ENCODE assay signal across 19 mouse cellular contexts in the genomic region with DNA sequence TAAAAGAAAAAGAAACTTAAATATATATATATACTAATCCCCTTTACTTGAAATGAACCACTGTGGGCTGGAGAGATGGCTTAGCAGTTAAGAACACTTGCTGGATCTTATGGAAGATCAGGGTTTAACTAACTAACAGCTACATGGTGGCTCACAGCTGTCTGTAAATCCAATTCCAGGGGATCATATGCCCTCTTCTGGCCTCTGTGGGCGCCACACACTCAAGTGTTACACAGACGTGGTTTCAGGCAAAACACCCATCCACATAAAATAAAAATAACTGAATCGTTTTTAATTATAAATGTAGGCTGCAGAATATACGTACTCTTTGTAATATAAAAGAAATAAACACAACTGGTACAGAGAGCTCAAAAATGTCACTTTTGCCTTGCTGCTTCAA. TPM values are rescaled to one million over a fixed set of nuclear protein-coding genes. Genes with fewer than 3 reads are reported as not detected.
DNase-seq lines count a peak whose midpoint lies in the region; ATAC-seq and TF ChIP-seq lines count a peak whose summit lies in the region.
"Had no signal": no experiment of that assay in that cellular context is flagged by ENCODE, and none has a peak within 500 bp of the region (broad histone marks: within the 10 kb centered on the region; RNA-seq: fewer than 3 reads in every experiment).

No protein-coding gene starts in this region.

- TF ChIP-seq CTCF in intestine, postnatal 0 days (IDR thresholded peaks at IDR 0.05; ENCODE audit: low read depth): peak; percentile 39
- TF ChIP-seq CTCF in left cerebral cortex, adult 2 months (IDR thresholded peaks at IDR 0.05): peak; percentile 13; the same call in 1 of the 2 replicates

- H3K9ac ChIP-seq in intestine, postnatal 0 days (ENCODE audit: low read depth, low read length): no peak overlapping the region
- H3K9ac ChIP-seq in intestine, embryonic 16.5 days (ENCODE audit: low read depth, low read length): no peak overlapping the region
- H3K9ac ChIP-seq: forebrain, postnatal 0 days; heart, embryonic 13.5 days; hindbrain, embryonic 15.5 days; neural tube, embryonic 13.5 days had no signal

- no peaks in the 10 kb centered on the region for H3K27me3 ChIP-seq in intestine, postnatal 0 days (replicated peaks; ENCODE audit: control insufficient read depth, insufficient read depth, low read length)
- H3K27me3 ChIP-seq in intestine, embryonic 16.5 days (replicated peaks; ENCODE audit: control insufficient read depth, insufficient read depth, low read length): no peaks in the 10 kb centered on the region
- H3K27me3 ChIP-seq: heart, embryonic 13.5 days; hindbrain, embryonic 15.5 days; neural tube, embryonic 13.5 days had no signal

- no peak overlapping the region for H3K4me3 ChIP-seq in intestine, postnatal 0 days (ENCODE audit: low read depth, low read length)
- no peak overlapping the region for H3K4me3 ChIP-seq in intestine, embryonic 16.5 days (ENCODE audit: low read length)
- no peak overlapping the region for H3K4me3 ChIP-seq in left cerebral cortex, adult 2 months
- H3K4me3 ChIP-seq: heart, embryonic 13.5 days; hindbrain, embryonic 15.5 days; limb, embryonic 10.5 days; neural tube, embryonic 13.5 days had no signal

- intact Hi-C loops in left cerebral cortex, adult 2 months (cut with DNase I): no loop called here

- H3K4me1 ChIP-seq in intestine, postnatal 0 days (replicated peaks; ENCODE audit: control insufficient read depth, insufficient read depth, low read length): no peaks in the 10 kb centered on the region
- H3K4me1 ChIP-seq in intestine, embryonic 16.5 days (ENCODE audit: control insufficient read depth, insufficient read depth, low read length): no peaks in the 10 kb centered on the region
- H3K4me1 ChIP-seq: heart, embryonic 13.5 days; hindbrain, embryonic 15.5 days; limb, embryonic 10.5 days; neural tube, embryonic 13.5 days had no signal

- WGBS in intestine, postnatal 0 days: 93% methylated on average over 4 of the region's 4 CpGs
- WGBS in intestine, embryonic 16.5 days: 85% methylated on average over 4 of the region's 4 CpGs

- H3K9me3 ChIP-seq in intestine, postnatal 0 days (ENCODE audit: control insufficient read depth): no peaks in the 10 kb centered on the region
- H3K9me3 ChIP-seq in intestine, embryonic 16.5 days (ENCODE audit: control insufficient read depth, low read length): no peaks in the 10 kb centered on the region
- H3K9me3 ChIP-seq: heart, embryonic 13.5 days; hindbrain, embryonic 15.5 days; limb, embryonic 10.5 days; neural tube, embryonic 13.5 days had no signal

- DNase-seq in left cerebral cortex, adult 2 months (ENCODE audit: extremely low spot score in 1 of 2, low spot score in 2 of 2): no peak
- no peak for DNase-seq in left cerebral cortex, adult 18-20 months (ENCODE audit: low spot score in 2 of 2)
- DNase-seq in ES-CJ7 (ENCODE audit: low read depth, low spot score) (peak; percentile 42), NIH3T3 (ENCODE audit: low read depth) (peak; percentile 34)
- DNase-seq: cerebellum, adult 9-11 months; embryo, embryonic 11 days; forebrain, postnatal 0 days; heart, postnatal 36 days; kidney, adult 18-20 months; lung, adult 2 months; thymus, postnatal 36 days had no signal

- H3K36me3 ChIP-seq in intestine, postnatal 0 days (ENCODE audit: control insufficient read depth, insufficient read depth): peaks cover 3% of the 10 kb centered on the region; the same call in 1 of the 2 replicates
- H3K36me3 ChIP-seq in intestine, embryonic 16.5 days (ENCODE audit: control insufficient read depth, insufficient read depth, low read length): no peaks in the 10 kb centered on the region

- no peak overlapping the region for H3K4me2 ChIP-seq in intestine, postnatal 0 days (replicated peaks; ENCODE audit: low read depth)
- no peak overlapping the region for H3K4me2 ChIP-seq in intestine, embryonic 16.5 days (ENCODE audit: low read depth, low read length)
- H3K4me2 ChIP-seq: heart, embryonic 13.5 days; hindbrain, embryonic 15.5 days; midbrain, embryonic 11.5 days; neural tube, embryonic 13.5 days had no signal

- H3K27ac ChIP-seq in intestine, postnatal 0 days (ENCODE audit: low read depth, low read length): no peak overlapping the region
- H3K27ac ChIP-seq in intestine, embryonic 16.5 days (ENCODE audit: low read length): no peak overlapping the region
- no peak overlapping the region for H3K27ac ChIP-seq in left cerebral cortex, adult 2 months
- H3K27ac ChIP-seq: heart, embryonic 13.5 days; hindbrain, embryonic 15.5 days; limb, embryonic 10.5 days; neural tube, embryonic 13.5 days had no signal

- no peak for ATAC-seq in intestine, postnatal 0 days
- ATAC-seq in intestine, embryonic 16.5 days: no peak
- ATAC-seq in erythroid progenitor cell, adult 5-6 weeks (replicated peaks; ENCODE audit: low FRiP score, poor library complexity, severe bottlenecking): no peak; the same call in 1 of the 2 replicates
- ATAC-seq: forebrain, postnatal 0 days had no signal

RNA-seq across cellular contexts. Expression of gene Angptl1, which starts 50.5 kb away (rescaled TPM):
- 18.8 and 20.9 TPM in 2 replicates for polyA plus RNA-seq in intestine, postnatal 0 days (2015; fragmentation: Nextera tagmentation; extraction: Ambion mirVana)
- 29.4 and 29.8 TPM in 2 replicates for polyA plus RNA-seq in intestine, embryonic 16.5 days (2015; fragmentation: Nextera tagmentation; extraction: Ambion mirVana)
- total RNA-seq in left cerebral cortex, adult 2 months (2021): under 1 TPM; 0.42 to 0.68 TPM
- 1 to 10 TPM; 1.2 to 1.3 TPM for total RNA-seq in left cerebral cortex, adult 18-20 months (2021)
- not detected in 2 replicates for total RNA-seq in erythroid progenitor cell, adult 5-6 weeks (2015; ENCODE audit: low replicate concordance)
- 0.51 and 0.53 TPM in 2 replicates for total RNA-seq in erythroid progenitor cell, adult 5-6 weeks (2017; ENCODE audit: low replicate concordance)

RNA-seq across cellular contexts. Expression of gene Ralgps2, which starts 50.6 kb away (rescaled TPM):
- polyA plus RNA-seq in intestine, postnatal 0 days (2015; fragmentation: Nextera tagmentation; extraction: Ambion mirVana): 34.1 and 35.5 TPM in 2 replicates
- polyA plus RNA-seq in intestine, embryonic 16.5 days (2015; fragmentation: Nextera tagmentation; extraction: Ambion mirVana): 24.1 and 30.6 TPM in 2 replicates
- total RNA-seq in left cerebral cortex, adult 2 months (2021): 10 to 100 TPM; 40.5 to 43.2 TPM
- total RNA-seq in left cerebral cortex, adult 18-20 months (2021): 10 to 100 TPM; 40.2 to 50.3 TPM
- 8.3 and 20.1 TPM in 2 replicates for total RNA-seq in erythroid progenitor cell, adult 5-6 weeks (2015; ENCODE audit: low replicate concordance)
- total RNA-seq in erythroid progenitor cell, adult 5-6 weeks (2017; ENCODE audit: low replicate concordance): 3.9 and 18.2 TPM in 2 replicates

Comparison
In these comparisons a context has a peak if more than half of its experiments do, and no peak if none do; other contexts are left out.
1. DNase-seq: peak in ES-CJ7 (single experiment) and NIH3T3 (single experiment); none in left cerebral cortex, adult 2 months (0 of 2) and left cerebral cortex, adult 18-20 months (0 of 2).